Mouse (Mus musculus) small intestine, adult 2 months (tissue): ENCODE results near the gene Ang2. TPM values are rescaled to one million over a fixed set of nuclear protein-coding genes. Genes with fewer than 3 reads are reported as not detected.
A peak's percentile ranks its signal among the peaks of the same experiment; 100 is the strongest.

ENCODE experiments used
- H3K27ac ChIP-seq: fragments of 200-500 bp; 2 replicates; pipeline ENCODE4 v1.5.1; 2012; ENCODE audit warnings: low read depth, low read length, control low read depth, inconsistent platforms; ENCODE audit not compliant: insufficient read depth
- H3K27me3 ChIP-seq: fragments of 200-500 bp; 2 replicates; pipeline ENCODE4 v1.6.1; 2012; ENCODE audit warnings: mild to moderate bottlenecking, moderate library complexity, low read length, inconsistent platforms; ENCODE audit not compliant: control insufficient read depth, insufficient read depth
- H3K36me3 ChIP-seq: fragments of 200-500 bp; 2 replicates; pipeline ENCODE4 v1.6.1; 2012; ENCODE audit warnings: mild to moderate bottlenecking, low read length, control low read depth, inconsistent platforms; ENCODE audit not compliant: control insufficient read depth, insufficient read depth
- H3K4me1 ChIP-seq: fragments of 200-500 bp; 2 replicates; pipeline ENCODE4 v1.6.1; 2012; ENCODE audit warnings: low read length, inconsistent platforms, mixed read lengths; ENCODE audit not compliant: control insufficient read depth, insufficient read depth, insufficient read length
- H3K4me3 ChIP-seq: fragments of 200-500 bp; 2 replicates; pipeline ENCODE4 v1.5.1; 2012; ENCODE audit warnings: low read depth, mild to moderate bottlenecking, control low read depth, inconsistent platforms, low read length, moderate library complexity
- CTCF ChIP-seq: fragments of 200-500 bp; IDR thresholded peaks from 2 replicates; pipeline ENCODE4 v1.5.1; 2012; ENCODE audit warnings: low read depth, mild to moderate bottlenecking, control low read depth, inconsistent platforms, low read length, moderate library complexity, mixed read lengths; ENCODE audit not compliant: insufficient replicate concordance, insufficient read length; ENCODE audit errors: extremely low read depth
- POLR2A ChIP-seq: fragments of 200-500 bp; IDR thresholded peaks from 2 replicates; pipeline ENCODE4 v1.6.1; 2012; ENCODE audit warnings: low read depth, mild to moderate bottlenecking, control low read depth, inconsistent platforms, low read length, moderate library complexity
- WGBS: fragments of 180-500 bp; shearing (Covaris S2); methylation state at CpG from one replicate; pipeline ENCODE4 v1.1.7; 2018; 5-methylcytosine and 5-hydroxymethylcytosine counted together
- polyA plus RNA-seq: library from polyadenylated mRNA; depleted of rRNA; stranded (reverse); fragments of >200 nt; gene quantifications from 2 replicates; pipeline ENCODE4 v1.2.3, GENCODE M21; 2012; rRNA removed

Ang2 gene
- polyA plus RNA-seq, 1 experiment, result not detected

DNA sequence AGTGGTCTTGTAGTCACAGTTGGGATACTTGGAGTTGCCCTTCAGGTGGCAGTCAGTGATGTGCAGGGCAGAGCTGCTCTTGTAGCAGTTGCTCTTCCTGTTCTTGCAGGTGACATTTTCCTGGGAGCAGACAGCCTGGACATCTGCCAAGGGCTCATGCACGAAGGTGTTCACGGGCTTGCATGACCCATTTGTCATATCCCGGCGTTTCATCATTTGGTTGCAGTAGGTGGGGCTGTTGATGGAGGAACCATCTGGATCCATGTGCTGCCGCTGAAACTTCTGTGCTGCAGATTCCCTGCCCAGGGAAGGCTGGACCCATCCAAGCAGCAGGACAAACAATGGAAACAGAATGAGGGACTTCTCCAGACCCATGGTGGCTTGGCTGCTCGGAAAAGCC, 53.4 kb downstream of the Ang2 start:
- Histone ChIP-seq H3K27ac (0 out of 2 replicates have a peak overlapping the region, but pooled peaks have one; percentile 26), H3K4me1 (peaks cover 38% of the 10 kb centered on the region), H3K4me3 (no peak overlapping the region), H3K36me3 (no peaks in the 10 kb centered on the region), H3K27me3 (no peaks in the 10 kb centered on the region)
- no peak for TF ChIP-seq CTCF
- no peak for TF ChIP-seq POLR2A
- WGBS, result 28% methylated on average over 6 of the region's 6 CpGs

Other genes with a start within 250 kb of the Ang2 start
- gene Pnp2, start 243.2 kb downstream of the Ang2 start, polyA plus RNA-seq, result 63.7 and 87.2 TPM in 2 replicates
- gene Rnase10, start 191.4 kb downstream of the Ang2 start, polyA plus RNA-seq, result not detected in 2 replicates
- gene Rnase9, start 157.3 kb downstream of the Ang2 start, polyA plus RNA-seq, result not detected in 2 replicates
- not detected in 2 replicates for gene Rnase11, start 149.0 kb downstream of the Ang2 start, polyA plus RNA-seq
- not detected in 2 replicates for gene Rnase12, start 141.5 kb downstream of the Ang2 start, polyA plus RNA-seq
- gene Olfr750, start 124.7 kb downstream of the Ang2 start, polyA plus RNA-seq, result 0.01 TPM in 1 of 2 replicates, not detected in the other
- gene Rnase4, start 108.1 kb downstream of the Ang2 start, polyA plus RNA-seq, result 120 and 130 TPM in 2 replicates
- 21.1 and 27.1 TPM in 2 replicates for gene Ang, start 108.0 kb downstream of the Ang2 start, polyA plus RNA-seq
- not detected in 2 replicates for gene Eddm3b, start 84.7 kb downstream of the Ang2 start, polyA plus RNA-seq
- gene Rnase6, start 75.2 kb downstream of the Ang2 start, polyA plus RNA-seq, result 9.7 and 15.0 TPM in 2 replicates
- 47.1 and 6,983 TPM in 2 replicates for gene Rnase1, start 52.4 kb downstream of the Ang2 start, polyA plus RNA-seq
- not detected in 2 replicates for gene Rnase2b, start 36.9 kb downstream of the Ang2 start, polyA plus RNA-seq
- gene Ear14, start 4.2 kb upstream of the Ang2 start, polyA plus RNA-seq, result not detected in 2 replicates
- gene Rnase2a, start 57.0 kb upstream of the Ang2 start, polyA plus RNA-seq, result not detected in 2 replicates
- gene Gm7247, start 162.6 kb upstream of the Ang2 start, polyA plus RNA-seq, result not detected in 2 replicates
- gene Vmn2r88, start 211.7 kb upstream of the Ang2 start, polyA plus RNA-seq, result not detected in 2 replicates